Mouse (Mus musculus) liver, embryonic 16.5 days (tissue): ENCODE data around the gene Ubr4. TPM values are rescaled to one million over a fixed set of nuclear protein-coding genes. Genes with fewer than 3 reads are reported as not detected.

ENCODE experiments used
- ATAC-seq: fragments of 200-750 bp; cut with Nextera tagmentation; 2 replicates; pipeline ENCODE4 v1.8.0; 2017; ENCODE audit warnings: low read depth, mild to moderate bottlenecking, moderate number of reproducible peaks, moderate library complexity
- H3K27ac ChIP-seq: fragments of 300-500 bp; sonication (generic); 2 replicates; pipeline ENCODE4 v1.5.1; 2014; ENCODE audit warnings: mild to moderate bottlenecking, low read length
- H3K27me3 ChIP-seq: fragments of 300-500 bp; sonication (generic); 2 replicates; pipeline ENCODE4 v1.6.1; 2014; ENCODE audit warnings: low read depth, low read length, mixed read lengths; ENCODE audit not compliant: control insufficient read depth, insufficient read depth
- H3K36me3 ChIP-seq: fragments of 300-500 bp; sonication (generic); 2 replicates; pipeline ENCODE4 v1.6.1; 2014; ENCODE audit warnings: mild to moderate bottlenecking; ENCODE audit not compliant: control insufficient read depth, insufficient read depth
- H3K4me1 ChIP-seq: fragments of 300-500 bp; sonication (generic); 2 replicates; pipeline ENCODE4 v1.6.1; 2014; ENCODE audit warnings: low read depth, low read length, mixed read lengths; ENCODE audit not compliant: control insufficient read depth
- H3K4me2 ChIP-seq: fragments of 300-500 bp; sonication (generic); 2 replicates; pipeline ENCODE4 v1.6.1; 2014; ENCODE audit warnings: low read depth, low read length, mixed read lengths
- H3K4me3 ChIP-seq: fragments of 300-500 bp; sonication (generic); 2 replicates; pipeline ENCODE4 v1.5.1; 2014; ENCODE audit warnings: low read depth, mild to moderate bottlenecking, low read length
- H3K9ac ChIP-seq: fragments of 300-500 bp; sonication (generic); 2 replicates; pipeline ENCODE4 v1.6.1; 2014; ENCODE audit warnings: low read depth, low read length
- H3K9me3 ChIP-seq: fragments of 300-500 bp; sonication (generic); replicated peaks from 2 replicates; pipeline ENCODE4 v1.6.1; 2016; ENCODE audit warnings: low read length; ENCODE audit not compliant: control insufficient read depth
- WGBS: fragments of 180-500 bp; shearing (Covaris S2); extraction: QIAGEN DNeasy Blood & Tissue Kit; methylation state at CpG from one replicate; pipeline ENCODE4 v1.1.7; 2014; ENCODE audit not compliant: insufficient replicate concordance; 5-methylcytosine and 5-hydroxymethylcytosine counted together
- polyA plus RNA-seq: library from polyadenylated mRNA; unstranded; fragments of >200 nt; fragmentation: Nextera tagmentation; extraction: Ambion mirVana; gene quantifications from 2 replicates; pipeline ENCODE4 v1.2.1, GENCODE M21; 2015

Gene Ubr4
- 35.0 and 42.9 TPM in 2 replicates for polyA plus RNA-seq

GRCm38 (mm10) chr4:139351931-139352711 is at the start of gene Ubr4, which contains the start of the genes Mrto4 and Emc1:
Gene Ubr4, plus strand, starts transcription at chr4:139352609.
Gene Mrto4, minus strand, starts transcription at chr4:139352576.
Gene Emc1, plus strand, starts transcription at chr4:139352587.
- H3K9ac ChIP-seq: peak within 1 kb of the TSS; percentile 91
- peak within 1 kb of the TSS; percentile 97 for H3K27ac ChIP-seq
- no peaks in the 10 kb centered on the region for H3K9me3 ChIP-seq
- H3K4me1 ChIP-seq: peaks cover 30% of the 10 kb centered on the region
- no peaks in the 10 kb centered on the region for H3K27me3 ChIP-seq
- H3K4me2 ChIP-seq: peak within 1 kb of the TSS; percentile 99
- H3K4me3 ChIP-seq: peak within 1 kb of the TSS; percentile 93
- H3K36me3 ChIP-seq: peaks cover 29% of the 10 kb centered on the region
- WGBS: under 1% methylated on average over 58 of the region's 64 CpGs
- ATAC-seq: peak; percentile 94

DNA sequence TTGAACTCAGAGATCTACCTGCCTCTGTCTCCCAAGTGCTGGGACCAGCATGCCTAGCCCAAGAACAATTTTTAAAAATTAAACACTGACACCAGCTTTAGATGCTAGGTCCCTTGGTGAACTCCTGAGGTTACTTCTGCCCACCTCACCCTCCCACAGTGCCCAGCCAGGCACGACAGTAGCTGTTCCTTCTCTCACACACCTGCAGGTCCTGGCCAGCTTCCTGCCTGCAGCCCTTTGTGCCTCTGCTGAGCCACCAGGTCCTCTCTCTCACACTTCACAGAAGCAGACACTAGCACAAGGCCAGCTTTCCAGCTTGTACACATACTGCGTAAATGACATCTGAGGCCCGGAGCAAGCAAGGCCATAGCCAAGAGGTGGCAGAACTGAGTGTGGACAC is 46.9 kb upstream of the Ubr4 start:
- no peak for ATAC-seq
- no peaks in the 10 kb centered on the region; the same call in 1 of the 2 replicates for H3K36me3 ChIP-seq

GRCm38 (mm10) chr4:139307916-139308315 is 44.5 kb upstream of the Ubr4 start:
- 40% methylated on average over 5 of the region's 5 CpGs for WGBS
- H3K9me3 ChIP-seq: no peaks in the 10 kb centered on the region
- H3K27ac ChIP-seq: no peak overlapping the region
- H3K36me3 ChIP-seq: no peaks in the 10 kb centered on the region
- no peaks in the 10 kb centered on the region for H3K27me3 ChIP-seq
- H3K9ac ChIP-seq: no peak overlapping the region
- no peak overlapping the region for H3K4me2 ChIP-seq
- ATAC-seq: no peak
- peaks cover 24% of the 10 kb centered on the region for H3K4me1 ChIP-seq
- no peak overlapping the region for H3K4me3 ChIP-seq

More for the DNA sequence above, 46.9 kb upstream of the Ubr4 start:
- Histone ChIP-seq H3K9ac (no peak overlapping the region), H3K4me2 (no peak overlapping the region), H3K4me3 (no peak overlapping the region), H3K27ac (no peak overlapping the region), H3K4me1 (peaks cover 9% of the 10 kb centered on the region), H3K27me3 (no peaks in the 10 kb centered on the region), H3K9me3 (no peaks in the 10 kb centered on the region)
- WGBS: 88% methylated on average over 3 of the region's 3 CpGs

DNA sequence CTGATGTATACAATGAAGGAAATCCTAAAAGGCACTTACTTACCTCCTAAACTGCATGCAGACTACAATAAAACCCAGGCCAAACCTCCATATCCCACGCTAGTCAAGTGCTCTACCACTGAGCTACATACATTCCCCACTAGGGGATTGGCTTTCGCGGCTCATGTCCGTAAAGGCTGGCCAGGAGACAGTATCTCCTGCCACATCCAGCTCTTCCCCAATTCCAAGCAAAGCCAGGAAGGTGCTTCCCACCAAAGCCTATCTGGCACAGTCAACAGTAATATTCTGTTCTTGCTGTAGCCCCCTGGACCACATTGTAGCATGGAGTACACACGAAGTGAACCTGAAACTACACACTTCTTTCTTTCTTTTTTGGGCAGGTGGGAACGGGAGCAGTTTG is 42.8 kb upstream of the Ubr4 start:
- 37% methylated on average over 6 of the region's 6 CpGs for WGBS
- H3K4me3 ChIP-seq: peak overlapping the region; percentile 90
- H3K36me3 ChIP-seq: no peaks in the 10 kb centered on the region
- H3K27ac ChIP-seq: no peak overlapping the region
- ATAC-seq: no peak
- H3K9me3 ChIP-seq: no peaks in the 10 kb centered on the region
- peaks cover 24% of the 10 kb centered on the region for H3K4me1 ChIP-seq
- H3K27me3 ChIP-seq: no peaks in the 10 kb centered on the region
- peak overlapping the region; percentile 98 for H3K4me2 ChIP-seq
- peak overlapping the region; percentile 93 for H3K9ac ChIP-seq

DNA sequence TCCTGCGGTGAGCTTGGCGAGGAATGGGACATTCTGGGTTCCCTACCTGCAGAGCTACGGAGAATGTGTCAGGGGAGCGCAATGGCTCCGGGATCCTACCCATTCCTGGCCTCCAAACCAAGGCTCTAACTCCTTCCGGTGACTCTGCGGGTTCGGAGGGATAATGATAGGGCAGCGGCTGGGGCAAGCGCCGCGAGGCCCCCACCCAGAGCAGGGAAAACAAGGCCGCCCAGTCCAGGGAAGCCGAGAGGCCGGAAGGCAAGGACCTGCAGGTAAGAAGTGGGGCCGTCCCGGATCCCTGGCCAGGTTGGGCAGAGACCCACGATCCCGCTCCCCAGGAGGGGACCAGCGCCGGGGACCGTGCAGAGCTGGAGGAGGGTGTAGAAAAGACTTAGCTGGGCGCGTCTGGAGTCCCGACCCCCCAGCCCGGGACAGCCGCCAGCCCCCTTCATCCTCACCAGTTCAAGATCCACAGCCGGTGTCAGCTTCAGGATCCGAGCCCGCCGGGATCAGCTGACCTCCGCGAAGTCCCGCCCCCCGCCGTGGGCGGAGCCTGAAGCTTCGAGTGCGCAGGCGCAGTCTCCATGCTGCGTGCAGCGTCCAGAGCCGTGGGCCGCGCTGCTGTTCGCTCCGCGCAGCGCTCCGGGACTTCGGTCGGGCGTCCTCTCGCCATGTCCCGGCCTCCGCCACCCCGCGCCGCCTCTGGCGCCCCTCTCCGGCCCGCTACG is 42.1 kb upstream of the Ubr4 start, which contains the start of the genes Pqlc2 and Akr7a5:
Gene Pqlc2, minus strand, starts transcription at position 538 of the 728 bp plus-strand sequence.
Gene Akr7a5, plus strand, starts transcription at position 574 of the 728 bp plus-strand sequence.
- Histone ChIP-seq H3K4me1 (peaks cover 24% of the 10 kb centered on the region), H3K4me2 (peak within 1 kb of the TSS; percentile 98), H3K27me3 (no peaks in the 10 kb centered on the region), H3K36me3 (no peaks in the 10 kb centered on the region), H3K9me3 (no peaks in the 10 kb centered on the region), H3K9ac (peak within 1 kb of the TSS; percentile 93), H3K27ac (peak within 1 kb of the TSS; percentile 68), H3K4me3 (peak within 1 kb of the TSS; percentile 90)
- peak; percentile 85 for ATAC-seq
- under 1% methylated on average over 63 of the region's 63 CpGs for WGBS

GRCm38 (mm10) chr4:139310899-139311701 is 41.3 kb upstream of the Ubr4 start:
- Histone ChIP-seq H3K4me2 (peak overlapping the region; percentile 98), H3K36me3 (no peaks in the 10 kb centered on the region), H3K9me3 (no peaks in the 10 kb centered on the region), H3K27me3 (no peaks in the 10 kb centered on the region), H3K9ac (peak overlapping the region; percentile 93), H3K4me1 (peaks cover 24% of the 10 kb centered on the region), H3K4me3 (peak overlapping the region; percentile 90), H3K27ac (peak overlapping the region; percentile 68)
- ATAC-seq: peak; percentile 43
- under 1% methylated on average over 53 of the region's 53 CpGs for WGBS

- H3K27ac ChIP-seq: peak overlapping the region; percentile 33; the same call in 1 of the 2 replicates
- WGBS: 19% methylated on average over 14 of the region's 14 CpGs
- H3K9me3 ChIP-seq: no peaks in the 10 kb centered on the region
- no peaks in the 10 kb centered on the region for H3K27me3 ChIP-seq
- peak overlapping the region; percentile 98 for H3K4me2 ChIP-seq
- no peaks in the 10 kb centered on the region for H3K36me3 ChIP-seq
- peak overlapping the region; percentile 93 for H3K9ac ChIP-seq
- H3K4me1 ChIP-seq: peaks cover 24% of the 10 kb centered on the region
- no peak; the same call in 1 of the 2 replicates for ATAC-seq
- peak overlapping the region; percentile 90 for H3K4me3 ChIP-seq
Observed at GRCm38 (mm10) chr4:139311707-139312106, 40.7 kb upstream of the Ubr4 start.

GRCm38 (mm10) chr4:139312632-139313031 is 39.8 kb upstream of the Ubr4 start:
- Histone ChIP-seq H3K4me1 (peaks cover 24% of the 10 kb centered on the region), H3K27me3 (no peaks in the 10 kb centered on the region), H3K4me3 (no peak overlapping the region), H3K36me3 (no peaks in the 10 kb centered on the region), H3K4me2 (no peak overlapping the region), H3K27ac (no peak overlapping the region), H3K9ac (no peak overlapping the region), H3K9me3 (no peaks in the 10 kb centered on the region)
- ATAC-seq: no peak
- WGBS: 50% methylated on average over 4 of the region's 4 CpGs
